7 mouse cellular contexts compared by ENCODE assay signal in the genomic region with DNA sequence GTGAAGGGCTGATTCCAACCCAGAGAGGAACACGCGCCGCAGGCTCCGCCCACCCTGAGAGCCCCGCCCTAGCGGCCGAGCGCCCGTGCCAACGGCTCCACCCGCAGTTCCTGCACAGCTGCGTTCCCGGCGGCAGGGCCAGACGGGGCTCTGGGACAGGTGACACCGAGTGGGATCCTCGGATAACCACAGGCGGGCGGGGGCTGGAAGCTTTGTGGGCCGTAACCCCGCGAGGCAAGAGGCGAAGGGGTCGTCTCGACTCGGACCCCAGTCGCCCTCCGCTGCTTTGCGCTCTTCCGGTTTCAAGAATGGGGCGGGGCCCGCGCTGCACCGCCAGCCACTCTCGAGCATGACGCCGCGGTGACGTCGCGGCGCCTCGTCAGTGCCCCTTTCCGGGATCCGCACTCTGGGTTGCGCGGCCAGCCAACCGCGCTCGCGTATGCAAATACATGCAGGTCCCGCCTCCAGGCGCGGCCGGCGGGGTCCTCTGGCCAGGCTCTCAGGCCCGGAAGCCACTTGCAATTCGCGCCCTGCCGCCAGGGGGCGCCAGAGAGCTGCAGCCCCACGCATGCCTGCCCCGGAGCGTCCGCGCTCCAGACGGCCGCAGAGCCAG. TPM values are rescaled to one million over a fixed set of nuclear protein-coding genes. Genes with fewer than 3 reads are reported as not detected.
A peak's percentile ranks its signal among the peaks of the same experiment; 100 is the strongest.
DNase-seq lines count a peak whose midpoint lies in the region; ATAC-seq lines count a peak whose summit lies in the region.

Gene Ocel1 (plus strand): TSS at position 63 of the 613 bp plus-strand sequence.

- peak within 1 kb of the TSS; percentile 81 for H3K27ac ChIP-seq in embryonic facial prominence, embryonic 10.5 days (replicated peaks)
- H3K27ac ChIP-seq in limb, embryonic 10.5 days = peak within 1 kb of the TSS; percentile 79
- H3K27ac ChIP-seq in midbrain, embryonic 13.5 days = peak within 1 kb of the TSS; percentile 81

- H3K9ac ChIP-seq in midbrain, embryonic 13.5 days (replicated peaks) = peak within 1 kb of the TSS; percentile 65

- DNase-seq in adrenal gland, postnatal 10 days = peak; percentile 99
- DNase-seq in embryonic facial prominence, embryonic 10.5 days (ENCODE audit: low spot score) = peak; percentile 98
- peak; percentile 99 for DNase-seq in kidney, adult 11 months
- DNase-seq in limb, embryonic 10.5 days (ENCODE audit: low spot score) = peak; percentile 98
- DNase-seq in spleen, adult 12 weeks (ENCODE audit: low spot score) = peak; percentile 96

- H3K4me3 ChIP-seq in embryonic facial prominence, embryonic 10.5 days = peak within 1 kb of the TSS; percentile 75
- H3K4me3 ChIP-seq in limb, embryonic 10.5 days = peak within 1 kb of the TSS; percentile 77
- peak within 1 kb of the TSS; percentile 72 for H3K4me3 ChIP-seq in midbrain, embryonic 13.5 days (replicated peaks)

- under 1% methylated on average over 68 of the region's 68 CpGs for WGBS in embryonic facial prominence, embryonic 10.5 days
- WGBS in limb, embryonic 10.5 days = 2% methylated on average over 67 of the region's 68 CpGs
- under 1% methylated on average over 68 of the region's 68 CpGs for WGBS in midbrain, embryonic 13.5 days

- H3K27me3 ChIP-seq in embryonic facial prominence, embryonic 10.5 days (replicated peaks; ENCODE audit: low read depth, poor library complexity, severe bottlenecking) = peaks cover 3% of the 10 kb centered on the region; the same call in 1 of the 2 replicates
- H3K27me3 ChIP-seq in limb, embryonic 10.5 days (ENCODE audit: low read depth, poor library complexity, severe bottlenecking) = 0 out of 2 replicates have a peak, but pooled peaks cover 3% of the 10 kb centered on the region
- H3K27me3 ChIP-seq in midbrain, embryonic 13.5 days = no peaks in the 10 kb centered on the region

- no peaks in the 10 kb centered on the region for H3K9me3 ChIP-seq in embryonic facial prominence, embryonic 10.5 days
- no peaks in the 10 kb centered on the region for H3K9me3 ChIP-seq in limb, embryonic 10.5 days (replicated peaks)
- H3K9me3 ChIP-seq in midbrain, embryonic 13.5 days = no peaks in the 10 kb centered on the region

- peak within 1 kb of the TSS; percentile 54 for H3K4me2 ChIP-seq in midbrain, embryonic 13.5 days (replicated peaks)

- peak; percentile 62 for ATAC-seq in granulocyte monocyte progenitor cell, adult 5-6 weeks (replicated peaks; ENCODE audit: poor library complexity, severe bottlenecking)
- peak; percentile 86 for ATAC-seq in midbrain, embryonic 13.5 days

- peaks cover 43% of the 10 kb centered on the region for H3K4me1 ChIP-seq in embryonic facial prominence, embryonic 10.5 days
- H3K4me1 ChIP-seq in limb, embryonic 10.5 days = peaks cover 45% of the 10 kb centered on the region
- peaks cover 34% of the 10 kb centered on the region for H3K4me1 ChIP-seq in midbrain, embryonic 13.5 days (replicated peaks)

- H3K36me3 ChIP-seq in embryonic facial prominence, embryonic 10.5 days (replicated peaks) = peaks cover 54% of the 10 kb centered on the region
- H3K36me3 ChIP-seq in limb, embryonic 10.5 days = peaks cover 60% of the 10 kb centered on the region
- H3K36me3 ChIP-seq in midbrain, embryonic 13.5 days = peaks cover 29% of the 10 kb centered on the region

RNA-seq across cellular contexts. Expression of gene Ocel1, which starts in this region (rescaled TPM):
- 10 to 100 TPM; 15.7 to 19.9 TPM for total RNA-seq in adrenal gland, postnatal 10 days (2021)
- 4.0 and 5.0 TPM in 2 replicates for polyA plus RNA-seq in embryonic facial prominence, embryonic 10.5 days (2016; fragmentation: Nextera tagmentation; extraction: Ambion mirVana)
- 8.8 and 12.4 TPM in 2 replicates for total RNA-seq in granulocyte monocyte progenitor cell, adult 5-6 weeks (2014; fragmentation: Nextera tagmentation)
- total RNA-seq in granulocyte monocyte progenitor cell, adult 5-6 weeks (2017) = 8.9 TPM in 2 replicates
- polyA plus RNA-seq in limb, embryonic 10.5 days (2016; fragmentation: Nextera tagmentation; extraction: Ambion mirVana) = 4.3 and 5.4 TPM in 2 replicates
- polyA plus RNA-seq in midbrain, embryonic 13.5 days (2015; fragmentation: Nextera tagmentation; extraction: Ambion mirVana) = 4.9 and 5.3 TPM in 2 replicates

Comparison
In these comparisons a context has a peak if more than half of its experiments do, and no peak if none do; other contexts are left out.
1. Peak in every context shown above with its lines: DNase-seq, ATAC-seq, H3K4me3 ChIP-seq and H3K27ac ChIP-seq.